Comparison of ENCODE assay signal across 21 mouse cellular contexts in the genomic region with DNA sequence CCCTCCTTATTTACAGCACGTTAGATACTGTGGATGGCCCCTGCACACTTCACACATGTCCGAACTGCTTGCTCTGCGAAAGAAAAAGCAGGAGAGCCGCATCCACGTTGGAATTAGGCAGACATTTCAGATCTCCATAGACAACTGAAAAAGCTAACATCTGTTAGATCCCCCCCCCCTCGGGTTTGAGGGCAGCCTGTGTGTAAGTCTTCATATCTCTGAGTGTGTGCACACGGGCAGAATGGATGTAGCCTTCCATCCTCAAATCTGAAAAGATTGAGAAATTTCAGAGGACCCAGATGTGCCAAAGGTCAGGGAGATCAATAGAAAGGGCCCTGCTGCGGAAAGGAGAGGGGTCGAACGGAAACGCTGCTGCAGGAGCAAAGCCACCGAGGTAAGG. TPM values are rescaled to one million over a fixed set of nuclear protein-coding genes. Genes with fewer than 3 reads are reported as not detected.
DNase-seq lines count a peak whose midpoint lies in the region; ATAC-seq and TF ChIP-seq lines count a peak whose summit lies in the region.
"Had no signal": no experiment of that assay in that cellular context is flagged by ENCODE, and none has a peak within 500 bp of the region (broad histone marks: within the 10 kb centered on the region; RNA-seq: fewer than 3 reads in every experiment).

No protein-coding gene starts in this region.

- no peak overlapping the region for H3K27ac ChIP-seq in forebrain, embryonic 10.5 days
- H3K27ac ChIP-seq in forebrain, embryonic 16.5 days (ENCODE audit: low read length), result no peak overlapping the region
- no peak overlapping the region for H3K27ac ChIP-seq in midbrain, embryonic 11.5 days (ENCODE audit: low read depth, low read length)
- no peak overlapping the region for H3K27ac ChIP-seq in midbrain, postnatal 0 days (ENCODE audit: low read depth, low read length)
- H3K27ac ChIP-seq in lung, postnatal 0 days (ENCODE audit: low read length), result no peak overlapping the region
- H3K27ac ChIP-seq: embryonic facial prominence, embryonic 12.5 days; forebrain, embryonic 12.5 days; hindbrain, embryonic 15.5 days had no signal

- TF ChIP-seq EP300 in lung, postnatal 0 days (IDR thresholded peaks at IDR 0.05), result no peak

- no peaks in the 10 kb centered on the region for H3K9me3 ChIP-seq in forebrain, embryonic 10.5 days
- H3K9me3 ChIP-seq in forebrain, embryonic 16.5 days (ENCODE audit: control insufficient read depth, low read length), result no peaks in the 10 kb centered on the region
- H3K9me3 ChIP-seq in midbrain, embryonic 11.5 days (ENCODE audit: control insufficient read depth, low read length), result no peaks in the 10 kb centered on the region
- H3K9me3 ChIP-seq in midbrain, postnatal 0 days (ENCODE audit: low read length), result no peaks in the 10 kb centered on the region
- no peaks in the 10 kb centered on the region for H3K9me3 ChIP-seq in lung, postnatal 0 days (ENCODE audit: low read length)
- H3K9me3 ChIP-seq: embryonic facial prominence, embryonic 12.5 days; forebrain, embryonic 12.5 days; hindbrain, embryonic 15.5 days had no signal

- peaks cover 23% of the 10 kb centered on the region for H3K4me1 ChIP-seq in forebrain, embryonic 10.5 days
- H3K4me1 ChIP-seq in forebrain, embryonic 16.5 days (replicated peaks; ENCODE audit: control insufficient read depth, insufficient read depth, low read length), result peaks cover under 1% of the 10 kb centered on the region
- H3K4me1 ChIP-seq in midbrain, embryonic 11.5 days (ENCODE audit: control insufficient read depth, insufficient read depth, low read length), result 0 out of 2 replicates have a peak, but pooled peaks cover 4% of the 10 kb centered on the region
- H3K4me1 ChIP-seq in midbrain, postnatal 0 days (ENCODE audit: insufficient read depth, low read length), result no peaks in the 10 kb centered on the region
- 0 out of 2 replicates have a peak, but pooled peaks cover under 1% of the 10 kb centered on the region for H3K4me1 ChIP-seq in lung, postnatal 0 days (ENCODE audit: insufficient read depth, low read depth, low read length)

- no peak for ATAC-seq in forebrain, embryonic 16.5 days
- ATAC-seq in midbrain, embryonic 11.5 days (ENCODE audit: low FRiP score), result no peak
- ATAC-seq in midbrain, postnatal 0 days (ENCODE audit: low FRiP score), result no peak
- no peak for ATAC-seq in lung, postnatal 0 days
- ATAC-seq: forebrain, postnatal 0 days; intestine, embryonic 16.5 days had no signal

- no peak overlapping the region for H3K9ac ChIP-seq in forebrain, embryonic 16.5 days (replicated peaks; ENCODE audit: low read depth, low read length)
- H3K9ac ChIP-seq in midbrain, embryonic 11.5 days (ENCODE audit: low read length), result no peak overlapping the region
- H3K9ac ChIP-seq in midbrain, postnatal 0 days (replicated peaks; ENCODE audit: low read length, poor library complexity, severe bottlenecking), result no peak overlapping the region
- no peak overlapping the region for H3K9ac ChIP-seq in lung, postnatal 0 days (replicated peaks; ENCODE audit: low read depth)
- H3K9ac ChIP-seq: embryonic facial prominence, embryonic 12.5 days; forebrain, embryonic 12.5 days; forebrain, postnatal 0 days; hindbrain, embryonic 15.5 days had no signal

- H3K27me3 ChIP-seq in forebrain, embryonic 10.5 days (ENCODE audit: poor library complexity, severe bottlenecking), result peaks cover 94% of the 10 kb centered on the region
- H3K27me3 ChIP-seq in forebrain, embryonic 16.5 days (replicated peaks; ENCODE audit: control insufficient read depth, insufficient read depth, low read length), result peaks cover 49% of the 10 kb centered on the region
- H3K27me3 ChIP-seq in midbrain, embryonic 11.5 days (ENCODE audit: control insufficient read depth, insufficient read depth, low read length), result peaks cover 62% of the 10 kb centered on the region
- peaks cover 65% of the 10 kb centered on the region for H3K27me3 ChIP-seq in midbrain, postnatal 0 days (ENCODE audit: insufficient read depth, low read length)
- peaks cover 45% of the 10 kb centered on the region for H3K27me3 ChIP-seq in lung, postnatal 0 days (replicated peaks; ENCODE audit: insufficient read depth, low read length)
- H3K27me3 ChIP-seq: CH12.LX had no signal

- no peak overlapping the region for H3K4me2 ChIP-seq in forebrain, embryonic 16.5 days (ENCODE audit: low read length)
- no peak overlapping the region for H3K4me2 ChIP-seq in midbrain, embryonic 11.5 days
- H3K4me2 ChIP-seq in midbrain, postnatal 0 days (ENCODE audit: low read depth, low read length, poor library complexity, severe bottlenecking), result no peak overlapping the region
- no peak overlapping the region for H3K4me2 ChIP-seq in lung, postnatal 0 days (replicated peaks; ENCODE audit: low read depth, low read length)
- H3K4me2 ChIP-seq: embryonic facial prominence, embryonic 12.5 days; forebrain, embryonic 12.5 days; hindbrain, embryonic 15.5 days had no signal

- no peak for TF ChIP-seq CTCF in midbrain, postnatal 0 days (IDR thresholded peaks at IDR 0.05)
- no peak for TF ChIP-seq CTCF in lung, postnatal 0 days (IDR thresholded peaks at IDR 0.05)

- H3K36me3 ChIP-seq in forebrain, embryonic 10.5 days (replicated peaks), result no peaks in the 10 kb centered on the region
- no peaks in the 10 kb centered on the region for H3K36me3 ChIP-seq in forebrain, embryonic 16.5 days (ENCODE audit: control insufficient read depth, insufficient read depth)
- no peaks in the 10 kb centered on the region for H3K36me3 ChIP-seq in midbrain, embryonic 11.5 days (ENCODE audit: control insufficient read depth, insufficient read depth, low read length)
- no peaks in the 10 kb centered on the region for H3K36me3 ChIP-seq in midbrain, postnatal 0 days (ENCODE audit: insufficient read depth, low read length)
- H3K36me3 ChIP-seq in lung, postnatal 0 days (ENCODE audit: insufficient read depth, low read length), result no peaks in the 10 kb centered on the region
- H3K36me3 ChIP-seq: embryonic facial prominence, embryonic 12.5 days; forebrain, embryonic 12.5 days; hindbrain, embryonic 15.5 days had no signal

- DNase-seq in forebrain, embryonic 10.5 days (ENCODE audit: extremely low spot score, low spot score), result no peak
- peak; percentile 91 for DNase-seq in midbrain, embryonic 11.5 days (ENCODE audit: low spot score, missing footprints)
- DNase-seq in midbrain, postnatal 0 days (ENCODE audit: low spot score), result no peak
- DNase-seq in retina, embryonic 14.5 days (ENCODE audit: low spot score), result peak; percentile 18
- no peak for DNase-seq in retina, postnatal 1 day
- DNase-seq in lung, postnatal 0 days (ENCODE audit: low spot score), result no peak
- DNase-seq: adrenal gland, adult 2 months; adrenal gland, postnatal 25 days; cerebellum, adult 2 months; cerebellum, postnatal 25 days; gastrocnemius, postnatal 36 days; heart, adult 11 months; heart, postnatal 14 days had no signal

- H3K4me3 ChIP-seq in forebrain, embryonic 10.5 days, result peak overlapping the region; percentile 7; the same call in 1 of the 2 replicates
- no peak overlapping the region for H3K4me3 ChIP-seq in forebrain, embryonic 16.5 days (replicated peaks; ENCODE audit: low read length)
- no peak overlapping the region for H3K4me3 ChIP-seq in midbrain, embryonic 11.5 days (ENCODE audit: low read depth, low read length)
- H3K4me3 ChIP-seq in midbrain, postnatal 0 days (ENCODE audit: low read depth, low read length), result no peak overlapping the region
- H3K4me3 ChIP-seq in lung, postnatal 0 days (ENCODE audit: low read depth, low read length), result no peak overlapping the region
- H3K4me3 ChIP-seq: forebrain, embryonic 12.5 days; hindbrain, embryonic 15.5 days had no signal

- 1% methylated on average over 12 of the region's 12 CpGs for WGBS in forebrain, embryonic 10.5 days
- WGBS in forebrain, embryonic 16.5 days, result 5% methylated on average over 12 of the region's 12 CpGs
- WGBS in midbrain, embryonic 11.5 days, result 3% methylated on average over 12 of the region's 12 CpGs
- 6% methylated on average over 12 of the region's 12 CpGs for WGBS in midbrain, postnatal 0 days
- WGBS in lung, postnatal 0 days, result 7% methylated on average over 12 of the region's 12 CpGs

RNA-seq across cellular contexts. Expression of a gene that starts 5.2 kb away (rescaled TPM):
- 11.1 and 15.3 TPM in 2 replicates for polyA plus RNA-seq in forebrain, embryonic 10.5 days (2016; fragmentation: Nextera tagmentation; extraction: Ambion mirVana)
- polyA plus RNA-seq in forebrain, embryonic 16.5 days (2015; fragmentation: Nextera tagmentation; extraction: Ambion mirVana), result 0.86 and 4.9 TPM in 2 replicates
- 53.7 and 56.3 TPM in 2 replicates for polyA plus RNA-seq in midbrain, embryonic 11.5 days (2014; fragmentation: Nextera tagmentation; extraction: Ambion mirVana)
- 10.4 and 13.5 TPM in 2 replicates for total RNA-seq in midbrain, postnatal 0 days (2014; rRNA removed)
- 28.7 and 29.9 TPM in 2 replicates for polyA plus RNA-seq in midbrain, postnatal 0 days (2015; fragmentation: Nextera tagmentation; extraction: Ambion mirVana)
- 1.5 and 1.8 TPM in 2 replicates for polyA plus RNA-seq in lung, postnatal 0 days (2015; fragmentation: Nextera tagmentation; extraction: Ambion mirVana)
- total RNA-seq: CH12.LX had no signal
- polyA plus RNA-seq: cortical plate, adult 2 months had no signal

Comparison
In these comparisons a context has a peak if more than half of its experiments do, and no peak if none do; other contexts are left out.
1. DNase-seq: peak in midbrain, embryonic 11.5 days (single experiment) and retina, embryonic 14.5 days (single experiment); none in forebrain, embryonic 10.5 days (single experiment), midbrain, postnatal 0 days (single experiment), retina, postnatal 1 day (single experiment) and lung, postnatal 0 days (single experiment).